Mouse (Mus musculus) heart, postnatal 0 days (tissue): ENCODE data around the gene Apln.

Source experiments
- CTCF ChIP-seq: IDR thresholded peaks from 2 replicates; pipeline ENCODE4 v1.5.1; 2016; ENCODE audit warnings: antibody characterized with exemption, control low read depth, low read depth
- EP300 ChIP-seq: IDR thresholded peaks from 2 replicates; pipeline ENCODE4 v1.6.1; 2016; ENCODE audit warnings: antibody characterized with exemption, low read depth

GRCm38 (mm10) chrX:48064166-48064853 is 29.7 kb upstream of the Apln start:
- TF ChIP-seq CTCF (no peak), EP300 (no peak)
